Mouse (Mus musculus) layer of hippocampus, postnatal 25 days (tissue): Measurements from ENCODE around the gene Shmt1. TPM values are rescaled to one million over a fixed set of nuclear protein-coding genes. Genes with fewer than 3 reads are reported as not detected.
A peak's percentile ranks its signal among the peaks of the same experiment; 100 is the strongest.
"Not testable (repeated sequence)": the region's sequence is repeated elsewhere in the genome, so short reads cannot be mapped to it uniquely, and the experiment has no call there.

Source experiments
- DNase-seq, 2 experiments: peaks; one replicate each; pipeline ENCODE4 v3.0.0; 2022; ENCODE audit warnings: mixed read lengths in 2 of 2, low spot score in 1 of 2; ENCODE audit errors: extremely low spot score in 1 of 2
- total RNA-seq, 2 experiments: library from RNA; stranded (reverse); gene quantifications; 2 replicates each; pipeline ENCODE4 v1.2.3; 2021

Gene Shmt1
- total RNA-seq: 1 to 10 TPM; 4.9 to 7.4 TPM

- not testable (repeated sequence) for DNase-seq
Observed at GRCm38 (mm10) chr11:60811618-60812017, at the start of gene Shmt1. Shmt1 (minus strand) TSS chr11:60811718.

- DNase-seq: no peak
Observed at GRCm38 (mm10) chr11:60856587-60856986, 45.1 kb upstream of the Shmt1 start.

- no peak for DNase-seq
Observed at GRCm38 (mm10) chr11:60845415-60845814, 33.9 kb upstream of the Shmt1 start.

GRCm38 (mm10) chr11:60843412-60843811 is 31.9 kb upstream of the Shmt1 start:
- no peak for DNase-seq

GRCm38 (mm10) chr11:60841467-60842200 is 30.1 kb upstream of the Shmt1 start:
- no peak for DNase-seq

- no peak for DNase-seq
Observed at GRCm38 (mm10) chr11:60837644-60838406, 26.3 kb upstream of the Shmt1 start.

- DNase-seq: no peak
Observed at GRCm38 (mm10) chr11:60836897-60837296, 25.4 kb upstream of the Shmt1 start.

GRCm38 (mm10) chr11:60830433-60831052 is 19.0 kb upstream of the Shmt1 start, which contains the start of gene Dhrs7b:
Dhrs7b (plus strand) TSS chr11:60830631.
- peak; percentile 64 for DNase-seq

- no peak for DNase-seq
Observed at GRCm38 (mm10) chr11:60828903-60829302, 17.4 kb upstream of the Shmt1 start.

GRCm38 (mm10) chr11:60827241-60827945 is 15.9 kb upstream of the Shmt1 start:
- no peak for DNase-seq

- no peak for DNase-seq
Observed at GRCm38 (mm10) chr11:60826700-60827099, 15.2 kb upstream of the Shmt1 start.

GRCm38 (mm10) chr11:60825191-60825590 is 13.7 kb upstream of the Shmt1 start:
- DNase-seq: no peak

GRCm38 (mm10) chr11:60823771-60824170 is 12.3 kb upstream of the Shmt1 start:
- no peak for DNase-seq

GRCm38 (mm10) chr11:60816398-60816797 is 4.9 kb upstream of the Shmt1 start:
- no peak for DNase-seq

GRCm38 (mm10) chr11:60811054-60811460 is 461 bp downstream of the Shmt1 start:
- peak; percentile 66 to 81 for DNase-seq

- DNase-seq: no peak
Observed at GRCm38 (mm10) chr11:60810046-60810965, 1.2 kb downstream of the Shmt1 start.

- no peak for DNase-seq
Observed at GRCm38 (mm10) chr11:60809546-60809945, 2.0 kb downstream of the Shmt1 start.

- peak in 1 of 2 experiments; percentile 35 for DNase-seq
Observed at GRCm38 (mm10) chr11:60808286-60809070, 3.0 kb downstream of the Shmt1 start.

- no peak for DNase-seq
Observed at GRCm38 (mm10) chr11:60800892-60801291, 10.6 kb downstream of the Shmt1 start.
